Mouse (Mus musculus): ENCODE measurements around the gene Zfand5. TPM values are rescaled to one million over a fixed set of nuclear protein-coding genes. Genes with fewer than 3 reads are reported as not detected.
"Not testable (repeated sequence)": the region's sequence is repeated elsewhere in the genome, so short reads cannot be mapped to it uniquely, and the experiment has no call there.

Gene Zfand5
- polyA plus RNA-seq, 1 experiment from 2014 or later: 89.3 TPM

GRCm38 (mm10) chr19:21274714-21275113 is 2.6 kb downstream of the Zfand5 start:
- Histone ChIP-seq H3K36me3 (peaks cover 13% of the 10 kb centered on the region), H3K4me1 (peaks cover 13% of the 10 kb centered on the region), H3K4me3 (peak overlapping the region; percentile 95), H3K27ac (no peak overlapping the region), H3K4me2 (peak overlapping the region; percentile 62), H3K27me3 (no peaks in the 10 kb centered on the region), H3K9ac (no peak overlapping the region), H3K9me3 (no peaks in the 10 kb centered on the region)
- whole genome bisulfite sequencing: 26% methylated on average over 3 of the region's 3 CpGs
- ATAC-seq (ENCODE audit: insufficient number of reproducible peaks, low FRiP score, low TSS enrichment, low read depth): no peak

DNA sequence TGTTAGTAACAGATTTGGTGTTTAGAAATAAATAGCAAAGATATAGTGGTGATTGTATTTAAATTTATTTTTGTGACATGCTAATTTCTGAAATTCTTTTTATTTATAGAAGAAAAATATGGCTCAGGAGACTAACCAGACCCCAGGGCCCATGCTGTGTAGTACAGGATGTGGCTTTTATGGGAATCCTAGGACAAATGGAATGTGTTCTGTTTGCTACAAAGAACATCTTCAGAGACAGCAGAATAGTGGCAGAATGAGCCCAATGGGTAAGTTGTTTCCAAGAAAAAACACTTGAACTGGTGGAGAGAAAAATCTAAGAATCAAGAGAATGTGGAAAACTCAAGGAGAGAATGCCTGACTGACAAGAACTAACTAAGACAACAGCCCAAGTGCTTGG is 4.2 kb downstream of the Zfand5 start:
- peaks cover 19% of the 10 kb centered on the region for H3K36me3 ChIP-seq
- peaks cover 11% of the 10 kb centered on the region for H3K4me1 ChIP-seq
- ATAC-seq (ENCODE audit: insufficient number of reproducible peaks, low FRiP score, low TSS enrichment, low read depth): no peak

DNA sequence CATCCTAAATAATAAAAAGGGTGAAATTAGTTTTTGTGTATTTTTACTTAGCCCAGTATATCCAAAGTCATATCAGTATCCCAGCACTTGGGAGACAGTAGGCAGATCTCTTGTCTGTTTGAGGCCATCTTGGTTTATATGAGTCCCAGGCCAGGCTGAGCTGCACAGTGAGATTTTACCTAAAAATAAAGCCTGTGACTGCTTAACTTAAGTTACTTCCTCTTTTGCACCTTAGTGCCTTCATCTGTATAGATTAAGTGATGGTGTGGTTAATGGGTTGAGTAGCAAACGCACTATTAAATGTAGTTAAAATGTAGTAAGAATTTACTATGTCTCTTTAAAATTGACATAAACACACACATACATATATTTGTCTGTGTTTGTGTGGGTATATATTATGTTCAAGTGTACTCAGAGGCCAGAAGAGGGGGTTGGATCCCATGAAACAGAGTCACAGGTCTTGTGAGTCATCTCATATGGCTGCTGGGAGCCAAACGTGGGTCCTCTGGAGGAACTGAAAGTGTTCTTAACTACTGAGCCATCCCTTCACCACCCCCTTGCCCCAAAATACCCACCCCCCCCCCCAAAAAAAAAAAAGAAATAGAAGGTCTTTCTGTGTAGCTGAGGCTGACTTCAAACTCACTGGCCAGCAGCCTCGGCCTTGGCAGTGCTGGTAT is 14.5 kb downstream of the Zfand5 start:
- Histone ChIP-seq H3K36me3 (peaks cover 22% of the 10 kb centered on the region; the same call in 1 of the 2 replicates), H3K9me3 (no peaks in the 10 kb centered on the region), H3K9ac (no peak overlapping the region), H3K27me3 (no peaks in the 10 kb centered on the region), H3K4me3 (no peak overlapping the region), H3K27ac (no peak overlapping the region), H3K4me2 (no peak overlapping the region), H3K4me1 (no peaks in the 10 kb centered on the region)
- ATAC-seq (ENCODE audit: insufficient number of reproducible peaks, low FRiP score, low TSS enrichment, low read depth): no peak
- 72% methylated on average over 3 of the region's 3 CpGs for WGBS

More for the DNA sequence above, 4.2 kb downstream of the Zfand5 start:
- H3K4me2 ChIP-seq: no peak overlapping the region
- no peaks in the 10 kb centered on the region for H3K27me3 ChIP-seq
- H3K9ac ChIP-seq: no peak overlapping the region
- H3K27ac ChIP-seq: no peak overlapping the region
- no peaks in the 10 kb centered on the region for H3K9me3 ChIP-seq
- H3K4me3 ChIP-seq: no peak overlapping the region

- H3K9ac ChIP-seq: no peak overlapping the region
- ATAC-seq (ENCODE audit: insufficient number of reproducible peaks, low FRiP score, low TSS enrichment, low read depth): no peak
- H3K27me3 ChIP-seq: no peaks in the 10 kb centered on the region
- WGBS: 92% methylated on average over 4 of the region's 4 CpGs
- no peaks in the 10 kb centered on the region for H3K36me3 ChIP-seq
- no peak overlapping the region for H3K4me2 ChIP-seq
- H3K4me3 ChIP-seq: no peak overlapping the region
- H3K27ac ChIP-seq: no peak overlapping the region
- H3K4me1 ChIP-seq: no peaks in the 10 kb centered on the region
- no peaks in the 10 kb centered on the region for H3K9me3 ChIP-seq
Observed at GRCm38 (mm10) chr19:21297411-21297810, 25.3 kb downstream of the Zfand5 start.

DNA sequence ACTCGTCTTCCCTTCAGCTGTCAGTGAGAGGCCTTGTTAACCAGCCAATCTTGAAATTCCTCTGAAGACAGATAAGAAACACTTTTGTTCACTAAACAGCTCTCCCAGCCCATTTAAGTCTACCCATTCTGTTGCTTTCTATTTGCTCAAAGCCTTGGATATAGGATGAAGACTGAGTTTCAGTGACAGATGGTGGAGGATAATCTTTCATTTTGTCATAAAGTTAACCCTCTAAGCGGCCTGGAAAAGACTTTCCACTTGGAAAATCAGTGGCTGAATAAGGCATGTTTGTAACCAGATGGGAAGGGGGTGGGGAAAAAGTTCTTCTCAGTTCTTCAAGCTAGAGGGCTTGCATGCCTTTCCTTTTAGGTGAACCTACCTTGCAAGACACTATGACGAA is 29.7 kb downstream of the Zfand5 start:
- no peaks in the 10 kb centered on the region for H3K36me3 ChIP-seq
- H3K4me1 ChIP-seq: no peaks in the 10 kb centered on the region
- WGBS: 44% methylated on average over 3 of the region's 3 CpGs
- H3K9me3 ChIP-seq: no peaks in the 10 kb centered on the region
- H3K4me3 ChIP-seq: no peak overlapping the region
- no peak overlapping the region for H3K9ac ChIP-seq
- ATAC-seq (ENCODE audit: insufficient number of reproducible peaks, low FRiP score, low TSS enrichment, low read depth): no peak
- H3K27me3 ChIP-seq: no peaks in the 10 kb centered on the region
- H3K4me2 ChIP-seq: no peak overlapping the region
- no peak overlapping the region for H3K27ac ChIP-seq

DNA sequence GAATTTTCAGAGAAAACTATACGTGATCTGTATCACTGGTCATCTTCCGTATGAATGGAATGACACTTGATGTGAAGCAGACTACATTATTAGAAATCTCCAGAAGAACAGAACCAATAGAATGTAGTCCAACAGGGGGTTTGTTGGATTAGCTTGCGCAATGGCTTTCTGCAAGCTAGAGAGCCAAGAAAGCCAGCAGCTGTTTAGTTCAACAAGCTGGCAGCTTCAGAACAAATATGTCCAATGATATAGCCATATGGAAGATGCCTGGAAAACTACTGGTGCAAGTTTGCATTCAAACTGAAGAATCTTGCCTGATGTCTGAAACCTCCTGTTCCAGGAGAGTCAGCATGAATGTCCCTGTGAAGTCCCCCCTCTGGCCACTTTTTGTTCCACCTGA is 35.7 kb downstream of the Zfand5 start:
- Histone ChIP-seq H3K9me3 (no peaks in the 10 kb centered on the region), H3K4me3 (no peak overlapping the region), H3K36me3 (no peaks in the 10 kb centered on the region), H3K4me2 (no peak overlapping the region), H3K4me1 (no peaks in the 10 kb centered on the region), H3K27ac (no peak overlapping the region), H3K27me3 (no peaks in the 10 kb centered on the region), H3K9ac (no peak overlapping the region)
- no peak for ATAC-seq (ENCODE audit: insufficient number of reproducible peaks, low FRiP score, low TSS enrichment, low read depth)
- 94% methylated on average over 3 of the region's 3 CpGs for WGBS

GRCm38 (mm10) chr19:21310364-21310763 is 38.3 kb downstream of the Zfand5 start:
- not testable (repeated sequence) for ATAC-seq (ENCODE audit: insufficient number of reproducible peaks, low FRiP score, low TSS enrichment, low read depth); H3K9ac ChIP-seq; H3K36me3 ChIP-seq; H3K27me3 ChIP-seq; H3K4me3 ChIP-seq; H3K27ac ChIP-seq; H3K9me3 ChIP-seq; H3K4me1 ChIP-seq; H3K4me2 ChIP-seq
- WGBS: 89% methylated on average over 5 of the region's 5 CpGs

GRCm38 (mm10) chr19:21315701-21316100 is 43.6 kb downstream of the Zfand5 start:
- ATAC-seq (ENCODE audit: insufficient number of reproducible peaks, low FRiP score, low TSS enrichment, low read depth): no peak
- Histone ChIP-seq H3K27ac (no peak overlapping the region), H3K9me3 (no peaks in the 10 kb centered on the region), H3K36me3 (no peaks in the 10 kb centered on the region), H3K9ac (no peak overlapping the region), H3K4me2 (no peak overlapping the region), H3K27me3 (no peaks in the 10 kb centered on the region), H3K4me3 (no peak overlapping the region), H3K4me1 (no peaks in the 10 kb centered on the region)
- 83% methylated on average over 3 of the region's 3 CpGs for WGBS

GRCm38 (mm10) chr19:21319618-21320017 is 47.5 kb downstream of the Zfand5 start:
- no peaks in the 10 kb centered on the region for H3K4me1 ChIP-seq
- H3K27me3 ChIP-seq: no peaks in the 10 kb centered on the region
- H3K9me3 ChIP-seq: no peaks in the 10 kb centered on the region
- no peak overlapping the region for H3K4me2 ChIP-seq
- H3K36me3 ChIP-seq: no peaks in the 10 kb centered on the region
- no peak for ATAC-seq (ENCODE audit: insufficient number of reproducible peaks, low FRiP score, low TSS enrichment, low read depth)
- H3K4me3 ChIP-seq: no peak overlapping the region
- 75% methylated on average over 1 of the region's 1 CpGs for WGBS
- H3K9ac ChIP-seq: no peak overlapping the region
- H3K27ac ChIP-seq: no peak overlapping the region

GRCm38 (mm10) chr19:21325333-21325732 is 53.3 kb downstream of the Zfand5 start:
- 74% methylated on average over 3 of the region's 3 CpGs for WGBS
- H3K9me3 ChIP-seq: no peaks in the 10 kb centered on the region
- ATAC-seq (ENCODE audit: insufficient number of reproducible peaks, low FRiP score, low TSS enrichment, low read depth): no peak
- H3K4me2 ChIP-seq: no peak overlapping the region
- H3K9ac ChIP-seq: no peak overlapping the region
- H3K27me3 ChIP-seq: no peaks in the 10 kb centered on the region
- no peaks in the 10 kb centered on the region for H3K4me1 ChIP-seq
- H3K27ac ChIP-seq: no peak overlapping the region
- no peaks in the 10 kb centered on the region for H3K36me3 ChIP-seq
- H3K4me3 ChIP-seq: no peak overlapping the region

- H3K4me3 ChIP-seq: no peak overlapping the region
- H3K36me3 ChIP-seq: no peaks in the 10 kb centered on the region
- no peaks in the 10 kb centered on the region for H3K4me1 ChIP-seq
- no peak overlapping the region for H3K27ac ChIP-seq
- no peaks in the 10 kb centered on the region for H3K9me3 ChIP-seq
- H3K9ac ChIP-seq: no peak overlapping the region
- no peaks in the 10 kb centered on the region for H3K27me3 ChIP-seq
- no peak for ATAC-seq (ENCODE audit: insufficient number of reproducible peaks, low FRiP score, low TSS enrichment, low read depth)
- H3K4me2 ChIP-seq: no peak overlapping the region
- 70% methylated on average over 9 of the region's 9 CpGs for WGBS
Observed at GRCm38 (mm10) chr19:21328951-21329350, 56.9 kb downstream of the Zfand5 start.

DNA sequence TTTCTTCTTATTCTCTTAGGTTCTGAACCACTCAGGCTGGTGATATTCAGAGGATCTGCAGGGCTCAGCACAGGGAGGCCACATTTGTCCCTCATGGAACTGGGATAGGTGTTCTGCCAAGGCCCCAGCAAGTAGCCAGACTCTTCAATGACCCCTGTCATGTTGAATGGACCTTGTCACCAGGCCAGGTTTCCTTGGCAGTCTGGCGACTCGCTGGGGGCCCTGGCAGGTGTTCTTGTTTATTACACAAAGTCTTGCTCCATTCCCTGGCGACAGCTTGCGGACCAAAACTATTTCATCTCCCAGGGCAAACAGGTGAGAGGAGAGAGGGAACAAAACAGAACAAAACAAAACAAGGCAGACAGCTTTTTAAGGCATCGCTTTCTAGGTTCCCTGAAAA is 57.7 kb downstream of the Zfand5 start:
- 45% methylated on average over 5 of the region's 5 CpGs for WGBS
- no peak for ATAC-seq (ENCODE audit: insufficient number of reproducible peaks, low FRiP score, low TSS enrichment, low read depth)
- H3K9ac ChIP-seq: no peak overlapping the region
- H3K4me1 ChIP-seq: no peaks in the 10 kb centered on the region
- no peak overlapping the region for H3K27ac ChIP-seq
- no peak overlapping the region for H3K4me3 ChIP-seq
- no peaks in the 10 kb centered on the region for H3K36me3 ChIP-seq
- no peaks in the 10 kb centered on the region for H3K9me3 ChIP-seq
- H3K4me2 ChIP-seq: no peak overlapping the region
- no peaks in the 10 kb centered on the region for H3K27me3 ChIP-seq
